ENCODE assay signal across 13 mouse cellular contexts in genomic region chr3:152550528-152551115, GRCm38 (mm10).
"Had no signal": no experiment of that assay in that cellular context is flagged by ENCODE, and none has a peak within 500 bp of the region (broad histone marks: within the 10 kb centered on the region; RNA-seq: fewer than 3 reads in every experiment).

No protein-coding gene starts in this region.

- H3K9me3 ChIP-seq: limb, embryonic 10.5 days; midbrain, embryonic 13.5 days had no signal

- H3K4me2 ChIP-seq: midbrain, embryonic 13.5 days had no signal

- ATAC-seq: midbrain, embryonic 13.5 days had no signal

- H3K9ac ChIP-seq: midbrain, embryonic 13.5 days had no signal

- H3K4me1 ChIP-seq: limb, embryonic 10.5 days; midbrain, embryonic 13.5 days had no signal

- H3K27me3 ChIP-seq: midbrain, embryonic 13.5 days had no signal

- DNase-seq: kidney, adult 11 months; kidney, adult 9 months; kidney, postnatal 36 days; lung, adult 18-20 months; right cerebral cortex, adult 18-20 months; right cerebral cortex, postnatal 25 days; spleen, adult 18-20 months; thymus, adult 18-20 months; thymus, postnatal 14 days had no signal

- H3K27ac ChIP-seq: kidney, postnatal 0 days; layer of hippocampus, adult 2 months; limb, embryonic 10.5 days; midbrain, embryonic 13.5 days had no signal

- H3K4me3 ChIP-seq: layer of hippocampus, adult 2 months; limb, embryonic 10.5 days; midbrain, embryonic 13.5 days had no signal

- H3K36me3 ChIP-seq: limb, embryonic 10.5 days; midbrain, embryonic 13.5 days had no signal
